Mouse (Mus musculus) mouse embryonic stem cell (cell line): ENCODE measurements around the gene Map4k4.

Experiments used
- in situ Hi-C, 2 experiments: fragments of 300-500 bp; cut with MboI; formaldehyde crosslinking; loops; 1 replicate in 1 of 2; 3 replicates in 1 of 2; pipeline ENCODE4 v1.14.3; 2019 to 2020; ENCODE audit warnings: low sequenced_read_pairs in 2 of 2, low pct_unique_long_range_greater_than_20kb in 1 of 2, mixed read lengths in 1 of 2; ENCODE audit not compliant: unreplicated experiment in 1 of 2

Map4k4 gene

GRCm38 (mm10) chr1:39949205-39949604 is 48.5 kb downstream of the Map4k4 start:
- in situ Hi-C loops, result no loop called here

DNA sequence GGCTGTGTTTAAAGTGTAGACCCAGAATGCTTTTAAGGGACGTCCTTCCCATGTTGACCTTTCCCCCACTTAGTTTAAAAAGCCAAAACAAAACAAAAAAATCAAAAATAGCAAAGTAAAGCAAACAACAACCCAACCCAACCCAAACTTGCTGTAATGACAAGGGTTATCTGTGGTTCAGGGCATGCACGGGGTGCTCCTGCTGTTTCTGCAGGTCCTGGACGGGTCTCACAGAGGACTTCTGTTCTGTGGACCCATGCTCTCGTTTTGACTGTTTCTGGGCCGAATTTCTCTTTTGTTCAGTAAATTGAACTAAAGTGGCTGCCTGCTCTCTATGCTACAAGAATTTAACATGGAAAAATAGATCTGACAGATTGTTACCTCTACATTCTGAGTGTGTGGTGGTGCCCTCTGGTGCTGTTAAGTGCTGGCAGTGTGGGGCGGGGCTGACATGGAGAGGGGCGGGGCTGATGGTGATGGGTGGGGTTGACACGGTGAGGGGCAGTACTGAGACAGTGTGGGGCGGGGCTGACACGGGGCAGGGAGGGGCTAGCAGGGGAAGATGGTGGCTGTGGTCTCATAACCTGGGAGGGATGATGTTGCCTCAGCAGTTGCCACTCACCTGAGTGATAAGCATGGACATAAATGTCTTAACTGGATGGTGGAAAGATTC is 49.2 kb downstream of the Map4k4 start:
- in situ Hi-C loops, result no loop called here

DNA sequence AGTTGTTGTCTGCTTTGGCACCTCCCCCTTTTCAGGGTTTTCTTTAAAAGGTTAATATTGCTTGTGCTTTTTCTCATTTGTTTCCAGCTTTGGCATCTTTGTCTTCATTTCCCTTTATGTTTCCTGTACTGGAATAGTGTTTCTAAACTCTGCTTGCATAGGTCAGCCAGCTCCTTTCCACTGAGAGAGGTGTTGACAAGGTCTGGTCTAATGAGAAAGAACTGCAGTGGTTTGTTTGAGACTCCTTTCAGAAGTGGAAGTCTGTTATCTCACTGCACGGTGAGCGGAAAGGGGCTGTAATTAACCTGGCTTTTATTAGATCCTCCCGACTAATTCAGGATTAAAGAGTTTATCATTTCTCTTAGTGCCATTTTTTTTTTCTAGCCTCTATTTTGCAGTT is 49.9 kb downstream of the Map4k4 start:
- in situ Hi-C loops, result no loop called here

DNA sequence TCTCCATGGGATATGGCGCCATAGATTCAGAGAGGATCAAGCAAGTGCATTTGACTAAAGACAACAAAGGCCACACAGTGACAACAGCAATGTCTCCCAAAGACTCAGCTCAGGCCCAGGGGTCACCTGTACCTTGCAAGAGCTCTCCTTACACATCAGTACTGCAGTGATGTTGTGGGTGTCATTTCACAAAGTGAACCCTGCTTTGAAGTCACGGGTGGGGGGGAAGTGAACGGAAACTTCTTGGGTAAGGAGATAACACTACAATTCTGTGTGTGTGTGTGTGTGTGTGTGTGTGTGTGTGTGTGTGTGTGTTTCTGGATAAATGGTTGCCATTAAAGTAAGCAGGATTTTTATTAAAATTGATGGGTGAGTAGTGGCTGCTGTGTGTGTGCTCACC is 53.9 kb downstream of the Map4k4 start:
- in situ Hi-C loops, result no loop called here

DNA sequence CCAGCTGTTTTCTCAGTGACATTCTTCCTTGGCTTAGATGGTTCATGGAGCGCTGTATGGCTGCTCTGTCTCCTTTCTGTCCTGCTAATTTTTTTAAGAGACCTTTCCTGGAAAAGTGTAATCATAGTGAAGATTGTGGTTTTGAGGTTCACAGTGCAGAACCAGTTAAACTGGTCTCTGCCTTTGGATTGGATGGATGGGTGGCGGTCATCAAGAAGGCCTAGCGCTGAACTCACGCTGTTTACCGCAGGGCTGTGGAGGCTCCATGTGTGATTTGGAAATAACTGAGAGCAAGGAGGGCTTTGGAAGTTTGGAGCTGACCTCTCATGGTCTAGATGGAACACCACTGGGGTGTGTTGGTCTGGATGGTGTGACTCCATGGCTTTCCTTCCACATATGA is 56.0 kb downstream of the Map4k4 start:
- in situ Hi-C loops, result no loop called here

DNA sequence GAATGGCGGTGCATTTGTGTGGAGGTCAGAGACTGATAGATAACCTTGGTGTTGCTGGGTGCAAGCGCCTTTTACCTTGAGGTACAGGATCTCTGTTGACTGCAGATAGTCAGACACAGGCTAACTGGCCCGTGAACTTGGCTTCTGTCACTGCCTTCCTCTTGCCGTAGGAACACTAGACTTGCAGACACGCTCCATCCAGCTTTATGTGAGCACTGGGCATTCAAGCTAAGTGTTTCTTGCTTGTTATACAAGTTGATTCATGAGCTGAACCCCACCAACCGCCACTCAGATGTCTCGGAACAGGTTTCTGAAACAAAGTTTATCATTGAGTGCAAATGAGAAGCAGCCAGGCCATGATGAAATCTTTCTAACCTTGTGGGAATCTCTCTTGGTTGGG is 57.3 kb downstream of the Map4k4 start:
- in situ Hi-C loops, result no loop called here

DNA sequence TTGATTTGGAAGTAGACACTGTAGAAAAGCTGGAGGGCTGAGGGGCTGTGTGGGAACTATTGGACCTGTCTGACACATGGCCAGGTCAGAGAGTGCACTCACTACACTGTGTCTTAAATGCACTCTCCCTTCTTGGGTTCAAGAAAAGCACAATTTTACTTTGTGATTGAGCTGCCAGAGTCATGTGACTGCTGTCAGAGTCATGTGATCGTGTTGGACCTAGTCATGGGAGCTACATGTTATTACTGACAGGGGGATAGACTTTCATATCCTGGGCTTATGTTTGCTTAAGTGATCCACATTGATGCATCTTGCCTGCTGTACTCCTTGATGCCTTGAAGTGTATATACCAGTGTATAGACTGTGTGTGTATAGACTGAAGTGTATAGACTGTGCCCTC is 59.9 kb downstream of the Map4k4 start:
- in situ Hi-C loops, result no loop called here

GRCm38 (mm10) chr1:39961113-39961512 is 60.4 kb downstream of the Map4k4 start:
- in situ Hi-C loops, result no loop called here

GRCm38 (mm10) chr1:39962321-39962720 is 61.6 kb downstream of the Map4k4 start:
- in situ Hi-C loops, result no loop called here

DNA sequence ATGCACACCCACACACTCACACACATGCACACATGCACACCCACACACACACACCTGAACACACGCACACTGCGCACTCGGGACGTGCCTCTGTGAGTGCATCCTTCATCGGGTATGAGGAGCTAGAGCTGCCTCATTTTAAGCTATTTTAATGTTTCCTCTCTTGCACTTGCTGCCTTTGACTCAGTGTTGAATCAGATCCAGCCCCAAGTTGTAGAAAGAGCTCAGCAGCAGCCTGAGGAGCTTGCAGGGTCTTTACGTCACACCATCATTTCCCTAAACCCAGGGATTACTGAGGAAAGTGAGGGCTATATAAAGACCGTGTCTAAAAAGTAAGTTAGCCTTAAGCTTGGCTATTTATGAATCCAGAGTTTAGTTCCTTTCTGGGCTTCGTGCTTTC is 62.1 kb downstream of the Map4k4 start:
- in situ Hi-C loops, result no loop called here

GRCm38 (mm10) chr1:39963821-39964220 is 63.1 kb downstream of the Map4k4 start:
- in situ Hi-C loops, result no loop called here

GRCm38 (mm10) chr1:39964427-39964826 is 63.7 kb downstream of the Map4k4 start:
- in situ Hi-C loops, result no loop called here

GRCm38 (mm10) chr1:39965461-39965860 is 64.7 kb downstream of the Map4k4 start:
- in situ Hi-C loops, result no loop called here

GRCm38 (mm10) chr1:39968999-39969398 is 68.3 kb downstream of the Map4k4 start:
- in situ Hi-C loops, result no loop called here

- in situ Hi-C loops, result no loop called here
Observed at GRCm38 (mm10) chr1:39969771-39970406, 69.2 kb downstream of the Map4k4 start.

DNA sequence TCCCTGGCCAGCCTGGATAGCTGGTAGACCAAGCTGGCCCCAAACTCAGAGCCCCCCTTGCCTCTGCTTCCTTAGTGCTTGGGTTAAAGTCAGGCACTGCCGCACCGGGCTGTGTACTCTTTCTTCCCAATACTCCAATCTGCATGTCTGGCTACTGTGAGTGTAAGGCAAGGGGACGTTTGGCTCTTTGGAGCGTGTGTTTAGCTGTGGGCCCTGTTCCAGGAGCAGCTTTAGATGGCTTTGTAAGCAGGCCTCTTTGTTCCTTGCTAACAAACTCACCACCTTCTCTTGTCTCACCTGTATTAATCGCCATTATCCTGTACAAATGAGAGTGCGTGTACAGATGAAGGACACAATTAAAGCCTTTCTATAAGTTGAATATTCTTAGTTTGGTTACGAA is 71.7 kb downstream of the Map4k4 start:
- in situ Hi-C loops, result no loop called here

DNA sequence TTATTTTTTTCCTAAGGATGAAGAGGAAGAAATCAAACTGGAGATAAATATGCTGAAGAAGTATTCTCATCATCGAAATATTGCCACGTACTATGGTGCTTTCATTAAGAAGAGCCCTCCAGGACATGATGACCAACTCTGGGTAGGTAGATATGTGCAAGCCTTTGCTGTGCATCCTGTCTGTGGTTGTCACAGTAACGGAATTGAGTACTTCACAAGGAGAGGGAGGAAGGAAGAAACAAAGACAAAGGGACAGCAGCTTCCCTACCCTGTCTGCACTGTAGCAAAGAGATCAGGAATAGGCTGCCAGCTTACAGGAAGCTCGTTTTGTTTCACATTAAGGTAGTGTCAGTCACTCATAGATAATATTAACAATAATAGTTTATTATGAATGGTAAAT is 73.2 kb downstream of the Map4k4 start:
- in situ Hi-C loops, result no loop called here

GRCm38 (mm10) chr1:39975005-39975404 is 74.3 kb downstream of the Map4k4 start:
- in situ Hi-C loops, result no loop called here

DNA sequence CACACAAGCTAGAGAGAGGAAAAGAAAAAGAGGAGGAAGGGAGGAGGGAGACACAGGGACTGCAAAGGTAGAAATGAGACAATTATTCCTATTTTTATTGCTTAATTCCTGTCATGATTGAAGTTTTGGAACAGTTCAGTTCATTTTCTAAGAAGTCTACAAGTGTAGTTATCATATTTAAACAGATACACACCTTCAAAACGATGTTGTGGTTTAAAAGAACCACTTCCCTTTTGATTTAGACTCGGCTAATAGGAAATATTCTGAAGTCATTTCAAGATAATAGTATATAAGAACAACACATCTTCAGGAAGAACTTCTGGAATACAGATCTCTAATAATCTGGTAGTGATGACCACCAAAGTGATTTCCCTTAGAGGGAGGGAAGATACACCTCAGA is 75.4 kb downstream of the Map4k4 start:
- in situ Hi-C loops, result no loop called here
